Mouse (Mus musculus): ENCODE measurements around the gene Olfr141. TPM values are rescaled to one million over a fixed set of nuclear protein-coding genes. Genes with fewer than 3 reads are reported as not detected.

Olfr141 gene
- not detected in 2 replicates for polyA plus RNA-seq (2014; fragmentation: Nextera tagmentation; extraction: Ambion mirVana)

GRCm38 (mm10) chr2:86809918-86810317, at the start of gene Olfr141:
Gene Olfr141, minus strand, starts transcription at chr2:86810018.
- H3K27ac ChIP-seq (ENCODE audit: low read depth), result no peak within 1 kb of the TSS
- ATAC-seq (replicated peaks; ENCODE audit: low FRiP score, low TSS enrichment, low read depth) (no peak), DNase-seq (ENCODE audit: low spot score) (no peak)
- H3K9ac ChIP-seq (ENCODE audit: low read length), result no peak within 1 kb of the TSS
- no peaks in the 10 kb centered on the region for H3K4me1 ChIP-seq (replicated peaks; ENCODE audit: control insufficient read depth, insufficient read depth, low read length)
- H3K36me3 ChIP-seq (ENCODE audit: control insufficient read depth, insufficient read depth, low read length), result no peaks in the 10 kb centered on the region
- no peaks in the 10 kb centered on the region for H3K27me3 ChIP-seq (replicated peaks; ENCODE audit: control insufficient read depth, insufficient read depth, low read length)
- H3K4me2 ChIP-seq (ENCODE audit: low read length), result no peak within 1 kb of the TSS
- no peak within 1 kb of the TSS for H3K4me3 ChIP-seq (ENCODE audit: low read depth, low read length)
- H3K9me3 ChIP-seq (ENCODE audit: control insufficient read depth, low read length), result no peaks in the 10 kb centered on the region

GRCm38 (mm10) chr2:86851596-86851995, 41.8 kb upstream of the Olfr141 start, which contains the start of gene Olfr1095:
Gene Olfr1095, minus strand, starts transcription at chr2:86851696.
- Histone ChIP-seq H3K4me3 (ENCODE audit: low read depth, low read length) (no peak within 1 kb of the TSS), H3K9me3 (ENCODE audit: control insufficient read depth, low read length) (no peaks in the 10 kb centered on the region), H3K36me3 (ENCODE audit: control insufficient read depth, insufficient read depth, low read length) (no peaks in the 10 kb centered on the region), H3K27ac (ENCODE audit: low read depth) (no peak within 1 kb of the TSS), H3K27me3 (replicated peaks; ENCODE audit: control insufficient read depth, insufficient read depth, low read length) (no peaks in the 10 kb centered on the region), H3K4me1 (replicated peaks; ENCODE audit: control insufficient read depth, insufficient read depth, low read length) (no peaks in the 10 kb centered on the region), H3K9ac (ENCODE audit: low read length) (no peak within 1 kb of the TSS), H3K4me2 (ENCODE audit: low read length) (no peak within 1 kb of the TSS)
- ATAC-seq (replicated peaks; ENCODE audit: low FRiP score, low TSS enrichment, low read depth) (no peak), DNase-seq (ENCODE audit: low spot score) (no peak)
- 91% methylated on average over 3 of the region's 3 CpGs for WGBS

- no peak for ATAC-seq (replicated peaks; ENCODE audit: low FRiP score, low TSS enrichment, low read depth)
- no peaks in the 10 kb centered on the region for H3K36me3 ChIP-seq (ENCODE audit: control insufficient read depth, insufficient read depth, low read length)
- no peaks in the 10 kb centered on the region for H3K9me3 ChIP-seq (ENCODE audit: control insufficient read depth, low read length)
- no peak within 1 kb of the TSS for H3K9ac ChIP-seq (ENCODE audit: low read length)
- no peak for DNase-seq (ENCODE audit: low spot score)
- H3K4me1 ChIP-seq (replicated peaks; ENCODE audit: control insufficient read depth, insufficient read depth, low read length), result no peaks in the 10 kb centered on the region
- no peak within 1 kb of the TSS for H3K27ac ChIP-seq (ENCODE audit: low read depth)
- H3K27me3 ChIP-seq (replicated peaks; ENCODE audit: control insufficient read depth, insufficient read depth, low read length), result no peaks in the 10 kb centered on the region
- no peak within 1 kb of the TSS for H3K4me2 ChIP-seq (ENCODE audit: low read length)
- no peak within 1 kb of the TSS for H3K4me3 ChIP-seq (ENCODE audit: low read depth, low read length)
These were observed 14.5 kb upstream of the Olfr141 start, which contains the start of gene Olfr1094 for GRCm38 (mm10) chr2:86824363-86824762. Gene Olfr1094, plus strand, starts transcription at chr2:86824663.

GRCm38 (mm10) chr2:86782179-86782578, 27.6 kb downstream of the Olfr141 start, which contains the start of gene Olfr1093:
Gene Olfr1093, plus strand, starts transcription at chr2:86782479.
- DNase-seq (ENCODE audit: low spot score) (no peak), ATAC-seq (replicated peaks; ENCODE audit: low FRiP score, low TSS enrichment, low read depth) (no peak)
- no peak within 1 kb of the TSS for H3K4me3 ChIP-seq (ENCODE audit: low read depth, low read length)
- H3K9me3 ChIP-seq (ENCODE audit: control insufficient read depth, low read length), result no peaks in the 10 kb centered on the region
- H3K27ac ChIP-seq (ENCODE audit: low read depth), result no peak within 1 kb of the TSS
- no peaks in the 10 kb centered on the region for H3K27me3 ChIP-seq (replicated peaks; ENCODE audit: control insufficient read depth, insufficient read depth, low read length)
- 71% methylated on average over 2 of the region's 2 CpGs for WGBS
- H3K36me3 ChIP-seq (ENCODE audit: control insufficient read depth, insufficient read depth, low read length), result no peaks in the 10 kb centered on the region
- no peaks in the 10 kb centered on the region for H3K4me1 ChIP-seq (replicated peaks; ENCODE audit: control insufficient read depth, insufficient read depth, low read length)
- no peak within 1 kb of the TSS for H3K4me2 ChIP-seq (ENCODE audit: low read length)
- no peak within 1 kb of the TSS for H3K9ac ChIP-seq (ENCODE audit: low read length)

GRCm38 (mm10) chr2:86761050-86761449, 48.8 kb downstream of the Olfr141 start:
- WGBS, result 93% methylated on average over 6 of the region's 6 CpGs
- DNase-seq (ENCODE audit: low spot score) (no peak), ATAC-seq (replicated peaks; ENCODE audit: low FRiP score, low TSS enrichment, low read depth) (no peak)
- Histone ChIP-seq H3K4me3 (ENCODE audit: low read depth, low read length) (no peak overlapping the region), H3K27ac (ENCODE audit: low read depth) (no peak overlapping the region), H3K36me3 (ENCODE audit: control insufficient read depth, insufficient read depth, low read length) (no peaks in the 10 kb centered on the region), H3K4me1 (replicated peaks; ENCODE audit: control insufficient read depth, insufficient read depth, low read length) (no peaks in the 10 kb centered on the region), H3K9me3 (ENCODE audit: control insufficient read depth, low read length) (no peaks in the 10 kb centered on the region), H3K4me2 (ENCODE audit: low read length) (no peak overlapping the region), H3K9ac (ENCODE audit: low read length) (no peak overlapping the region), H3K27me3 (replicated peaks; ENCODE audit: control insufficient read depth, insufficient read depth, low read length) (no peaks in the 10 kb centered on the region)

- H3K9ac ChIP-seq (ENCODE audit: low read length), result no peak within 1 kb of the TSS
- no peak within 1 kb of the TSS for H3K4me3 ChIP-seq (ENCODE audit: low read depth, low read length)
- no peaks in the 10 kb centered on the region for H3K36me3 ChIP-seq (ENCODE audit: control insufficient read depth, insufficient read depth, low read length)
- DNase-seq (ENCODE audit: low spot score), result no peak
- H3K27ac ChIP-seq (ENCODE audit: low read depth), result no peak within 1 kb of the TSS
- WGBS, result 92% methylated on average over 1 of the region's 1 CpGs
- H3K27me3 ChIP-seq (replicated peaks; ENCODE audit: control insufficient read depth, insufficient read depth, low read length), result no peaks in the 10 kb centered on the region
- H3K4me2 ChIP-seq (ENCODE audit: low read length), result no peak within 1 kb of the TSS
- no peak for ATAC-seq (replicated peaks; ENCODE audit: low FRiP score, low TSS enrichment, low read depth)
- H3K4me1 ChIP-seq (replicated peaks; ENCODE audit: control insufficient read depth, insufficient read depth, low read length), result no peaks in the 10 kb centered on the region
- H3K9me3 ChIP-seq (ENCODE audit: control insufficient read depth, low read length), result no peaks in the 10 kb centered on the region
These were observed 50.9 kb downstream of the Olfr141 start, which contains the start of gene Olfr1090 for GRCm38 (mm10) chr2:86758893-86759292. Gene Olfr1090, minus strand, starts transcription at chr2:86758993.

Other genes with a start within 250 kb of the Olfr141 start
- not detected in 2 replicates for gene Olfr1082, start 211.1 kb downstream of the Olfr141 start, polyA plus RNA-seq (2014; fragmentation: Nextera tagmentation; extraction: Ambion mirVana)
- gene Olfr1084, start 170.3 kb downstream of the Olfr141 start, polyA plus RNA-seq (2014; fragmentation: Nextera tagmentation; extraction: Ambion mirVana), result not detected in 2 replicates
- not detected in 2 replicates for gene Olfr1085, start 148.0 kb downstream of the Olfr141 start, polyA plus RNA-seq (2014; fragmentation: Nextera tagmentation; extraction: Ambion mirVana)
- not detected in 2 replicates for gene Olfr1086, start 129.9 kb downstream of the Olfr141 start, polyA plus RNA-seq (2014; fragmentation: Nextera tagmentation; extraction: Ambion mirVana)
- not detected in 2 replicates for gene Olfr1087, start 111.6 kb downstream of the Olfr141 start, polyA plus RNA-seq (2014; fragmentation: Nextera tagmentation; extraction: Ambion mirVana)
- gene Olfr1089, start 76.3 kb downstream of the Olfr141 start, polyA plus RNA-seq (2014; fragmentation: Nextera tagmentation; extraction: Ambion mirVana), result not detected in 2 replicates
- not detected in 2 replicates for gene Olfr1090, start 51.0 kb downstream of the Olfr141 start, polyA plus RNA-seq (2014; fragmentation: Nextera tagmentation; extraction: Ambion mirVana)
- gene Olfr1093, start 27.5 kb downstream of the Olfr141 start, polyA plus RNA-seq (2014; fragmentation: Nextera tagmentation; extraction: Ambion mirVana), result not detected in 2 replicates
- not detected in 2 replicates for gene Olfr1094, start 14.6 kb upstream of the Olfr141 start, polyA plus RNA-seq (2014; fragmentation: Nextera tagmentation; extraction: Ambion mirVana)
- gene Olfr1095, start 41.7 kb upstream of the Olfr141 start, polyA plus RNA-seq (2014; fragmentation: Nextera tagmentation; extraction: Ambion mirVana), result not detected in 2 replicates
- gene Gm13723, start 64.8 kb upstream of the Olfr141 start, polyA plus RNA-seq (2014; fragmentation: Nextera tagmentation; extraction: Ambion mirVana), result not detected in 2 replicates
- not detected in 2 replicates for gene Olfr1097, start 82.2 kb upstream of the Olfr141 start, polyA plus RNA-seq (2014; fragmentation: Nextera tagmentation; extraction: Ambion mirVana)
- gene Olfr1098, start 114.5 kb upstream of the Olfr141 start, polyA plus RNA-seq (2014; fragmentation: Nextera tagmentation; extraction: Ambion mirVana), result not detected in 2 replicates
- not detected in 2 replicates for gene Olfr1099, start 150.7 kb upstream of the Olfr141 start, polyA plus RNA-seq (2014; fragmentation: Nextera tagmentation; extraction: Ambion mirVana)
- gene Olfr1100, start 169.9 kb upstream of the Olfr141 start, polyA plus RNA-seq (2014; fragmentation: Nextera tagmentation; extraction: Ambion mirVana), result not detected in 2 replicates
- not detected in 2 replicates for gene Olfr1101, start 181.2 kb upstream of the Olfr141 start, polyA plus RNA-seq (2014; fragmentation: Nextera tagmentation; extraction: Ambion mirVana)
- gene Olfr1102, start 188.4 kb upstream of the Olfr141 start, polyA plus RNA-seq (2014; fragmentation: Nextera tagmentation; extraction: Ambion mirVana), result not detected in 2 replicates
- not detected in 2 replicates for gene Olfr1104, start 217.1 kb upstream of the Olfr141 start, polyA plus RNA-seq (2014; fragmentation: Nextera tagmentation; extraction: Ambion mirVana)
- not detected in 2 replicates for gene Olfr1105, start 226.5 kb upstream of the Olfr141 start, polyA plus RNA-seq (2014; fragmentation: Nextera tagmentation; extraction: Ambion mirVana)
- not detected in 2 replicates for gene Olfr1106, start 242.3 kb upstream of the Olfr141 start, polyA plus RNA-seq (2014; fragmentation: Nextera tagmentation; extraction: Ambion mirVana)